Mouse (Mus musculus) testis, adult 2 months (tissue): Measurements from ENCODE around the gene Daam2. TPM values are rescaled to one million over a fixed set of nuclear protein-coding genes. Genes with fewer than 3 reads are reported as not detected.
A peak's percentile ranks its signal among the peaks of the same experiment; 100 is the strongest.

Experiments used
- H3K27ac ChIP-seq: fragments of 200-500 bp; 2 replicates; pipeline ENCODE4 v1.5.1; 2012; ENCODE audit warnings: low read depth, low read length; ENCODE audit not compliant: control insufficient read depth, insufficient read depth
- H3K27me3 ChIP-seq: fragments of 200-500 bp; 2 replicates; pipeline ENCODE4 v1.6.1; 2012; ENCODE audit warnings: mild to moderate bottlenecking, low read length, moderate library complexity; ENCODE audit not compliant: control insufficient read depth, insufficient read depth
- H3K36me3 ChIP-seq: fragments of 200-500 bp; 2 replicates; pipeline ENCODE4 v1.6.1; 2012; ENCODE audit warnings: mild to moderate bottlenecking, low read length; ENCODE audit not compliant: control insufficient read depth, insufficient read depth
- H3K4me1 ChIP-seq: fragments of 200-500 bp; 2 replicates; pipeline ENCODE4 v1.6.1; 2012; ENCODE audit warnings: low read length; ENCODE audit not compliant: control insufficient read depth, insufficient read depth
- H3K4me3 ChIP-seq: fragments of 200-500 bp; 2 replicates; pipeline ENCODE4 v1.5.1; 2012; ENCODE audit warnings: low read depth, mild to moderate bottlenecking, low read length, moderate library complexity, mixed read lengths; ENCODE audit not compliant: control insufficient read depth
- CTCF ChIP-seq: fragments of 200-500 bp; IDR thresholded peaks from 2 replicates; pipeline ENCODE4 v1.5.1; 2012; ENCODE audit warnings: low read depth, mild to moderate bottlenecking, inconsistent platforms, low read length, moderate library complexity; ENCODE audit not compliant: control insufficient read depth, insufficient read depth, insufficient replicate concordance
- POLR2A ChIP-seq: fragments of 200-500 bp; IDR thresholded peaks from 2 replicates; pipeline ENCODE4 v1.6.1; 2012; ENCODE audit warnings: low read depth, mild to moderate bottlenecking, inconsistent platforms, low read length, moderate library complexity; ENCODE audit not compliant: control insufficient read depth
- polyA plus RNA-seq: library from polyadenylated mRNA; depleted of rRNA; stranded (reverse); fragments of >200 nt; gene quantifications from 2 replicates; pipeline ENCODE4 v1.2.3, GENCODE M21; 2012

Gene Daam2
- polyA plus RNA-seq, 1 experiment, result 33.5 TPM

DNA sequence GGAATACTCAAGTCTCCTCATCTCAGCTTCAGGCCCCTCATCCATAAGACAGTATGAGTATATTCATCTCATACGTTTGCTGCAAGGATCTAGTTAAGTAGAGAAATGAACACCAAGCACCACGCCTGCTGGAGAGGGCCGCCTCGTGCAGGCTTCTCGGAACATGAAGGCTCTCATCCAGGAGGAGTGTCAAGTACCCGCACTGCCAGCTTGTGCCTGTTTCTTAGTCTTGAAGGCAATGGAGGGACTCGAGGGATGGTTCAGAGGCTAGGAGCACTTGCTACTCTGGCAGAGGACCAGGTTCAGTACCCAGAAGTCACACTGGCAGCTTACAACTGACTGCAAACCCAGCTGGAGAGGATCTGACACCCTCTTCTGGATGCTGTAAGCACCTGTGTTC lies 12.2 kb downstream of the Daam2 start:
- Histone ChIP-seq H3K4me1 (no peaks in the 10 kb centered on the region), H3K27ac (no peak overlapping the region), H3K36me3 (no peaks in the 10 kb centered on the region), H3K27me3 (no peaks in the 10 kb centered on the region), H3K4me3 (no peak overlapping the region)
- TF ChIP-seq CTCF (no peak), POLR2A (no peak)

DNA sequence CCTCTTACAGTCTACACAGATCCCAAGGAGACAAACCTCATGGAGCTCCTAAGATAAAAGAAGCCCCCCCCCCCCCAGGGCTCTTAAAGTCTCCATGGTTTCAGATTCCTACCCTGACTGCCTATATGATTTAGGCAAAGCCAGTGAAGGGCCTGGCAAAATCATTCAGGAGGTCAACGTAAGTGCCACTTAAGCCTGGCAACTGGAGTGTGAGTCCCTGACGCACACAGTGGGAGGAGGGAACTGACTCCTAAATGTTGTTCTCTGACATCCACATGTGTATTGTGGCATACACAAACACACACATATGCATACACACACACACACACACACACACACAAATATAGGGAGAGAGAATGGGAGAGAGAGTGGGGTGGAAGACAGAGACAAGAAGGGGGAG lies 12.7 kb downstream of the Daam2 start:
- Histone ChIP-seq H3K4me1 (no peaks in the 10 kb centered on the region), H3K36me3 (no peaks in the 10 kb centered on the region), H3K4me3 (no peak overlapping the region), H3K27ac (no peak overlapping the region), H3K27me3 (no peaks in the 10 kb centered on the region)
- TF ChIP-seq POLR2A, result no peak
- TF ChIP-seq CTCF, result no peak

DNA sequence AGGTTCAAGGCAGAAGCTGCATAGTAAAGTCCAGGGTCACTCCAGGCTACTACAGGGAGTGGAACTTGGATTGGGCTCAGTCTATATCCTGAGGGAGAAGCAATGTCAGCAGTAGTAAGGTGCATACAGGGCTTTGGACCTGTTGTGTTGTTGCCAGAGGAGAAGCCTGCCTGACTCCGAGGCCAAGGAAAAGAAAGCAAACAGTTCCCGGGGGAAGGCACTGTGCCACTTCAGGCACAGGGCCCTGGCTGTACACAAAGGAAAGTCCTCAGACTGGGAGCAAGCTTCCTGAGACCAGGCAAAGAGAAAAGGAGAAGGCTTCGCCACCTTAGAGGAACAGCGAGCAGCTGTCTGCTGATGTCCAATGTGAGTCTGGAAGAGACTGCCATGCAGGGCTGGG lies 18.1 kb downstream of the Daam2 start:
- Histone ChIP-seq H3K4me3 (no peak overlapping the region), H3K27me3 (no peaks in the 10 kb centered on the region), H3K36me3 (no peaks in the 10 kb centered on the region), H3K27ac (peak overlapping the region; percentile 86), H3K4me1 (peaks cover 6% of the 10 kb centered on the region)
- no peak for TF ChIP-seq CTCF
- peak; percentile 33; the same call in 1 of the 2 replicates for TF ChIP-seq POLR2A

DNA sequence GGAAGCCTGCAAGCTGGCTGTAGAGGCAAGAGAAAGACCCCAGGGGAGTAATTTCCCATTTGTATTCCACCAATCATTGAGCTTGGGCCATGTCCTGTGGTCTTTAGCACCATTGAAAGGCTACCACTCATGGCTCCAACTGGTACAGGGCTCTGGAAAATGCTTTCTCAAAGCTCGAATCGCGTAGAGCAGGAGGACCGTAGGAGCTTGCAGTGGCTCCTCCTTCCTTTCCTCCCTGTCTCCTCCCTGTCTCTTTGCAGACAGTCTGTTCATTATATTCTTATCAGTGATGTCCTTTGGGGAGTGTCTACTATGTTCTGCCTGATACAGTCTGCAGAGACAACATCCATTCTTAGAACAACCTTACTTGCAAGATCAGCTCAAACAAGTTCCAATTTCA lies 18.7 kb downstream of the Daam2 start:
- Histone ChIP-seq H3K4me1 (peaks cover 6% of the 10 kb centered on the region), H3K27ac (peak overlapping the region; percentile 47; the same call in 1 of the 2 replicates), H3K36me3 (no peaks in the 10 kb centered on the region), H3K4me3 (no peak overlapping the region), H3K27me3 (no peaks in the 10 kb centered on the region)
- no peak for TF ChIP-seq CTCF
- TF ChIP-seq POLR2A, result no peak

DNA sequence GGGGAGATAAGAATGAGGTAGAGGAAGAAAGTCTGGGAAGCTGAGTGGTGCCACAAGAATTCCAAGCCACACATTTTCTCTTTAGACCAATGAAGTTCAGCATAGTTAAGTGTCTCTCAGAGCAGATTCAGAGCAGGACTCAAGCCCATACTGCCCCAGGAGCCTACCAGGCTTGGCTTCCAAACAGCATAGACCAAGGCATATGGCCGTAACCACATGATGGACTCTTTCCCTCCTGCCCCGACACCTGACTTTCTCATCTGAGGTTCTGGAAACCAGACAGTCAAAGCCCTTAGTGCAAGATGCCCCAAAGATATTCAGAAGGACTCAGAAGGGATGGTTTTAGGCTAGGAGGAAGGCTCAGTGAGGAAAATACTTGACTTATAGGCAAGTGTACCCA lies 19.6 kb downstream of the Daam2 start:
- peaks cover 6% of the 10 kb centered on the region for H3K4me1 ChIP-seq
- no peak overlapping the region for H3K4me3 ChIP-seq
- no peaks in the 10 kb centered on the region for H3K27me3 ChIP-seq
- TF ChIP-seq CTCF (no peak), POLR2A (no peak)
- no peak overlapping the region; the same call in 1 of the 2 replicates for H3K27ac ChIP-seq
- no peaks in the 10 kb centered on the region for H3K36me3 ChIP-seq

DNA sequence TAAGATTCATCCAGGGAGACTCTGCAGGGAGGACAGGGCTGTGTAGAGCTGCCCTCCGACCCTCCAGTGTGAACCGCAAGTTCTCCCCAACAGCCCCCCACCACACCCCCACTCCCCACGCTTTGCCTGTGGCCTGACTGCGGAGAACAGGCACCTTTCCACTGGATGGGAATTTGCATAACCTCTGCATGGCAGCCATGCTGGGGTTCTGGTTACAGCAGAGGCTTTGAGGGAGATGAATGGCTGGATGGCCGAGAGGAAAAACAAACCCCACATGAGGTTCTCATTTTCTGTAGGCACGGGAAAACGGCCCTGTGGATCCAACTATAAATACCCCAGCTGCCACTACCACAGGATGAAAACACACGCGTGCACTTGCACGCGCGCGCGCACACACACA lies 23.4 kb downstream of the Daam2 start:
- Histone ChIP-seq H3K27me3 (no peaks in the 10 kb centered on the region), H3K27ac (no peak overlapping the region), H3K4me3 (no peak overlapping the region), H3K4me1 (peaks cover 8% of the 10 kb centered on the region), H3K36me3 (no peaks in the 10 kb centered on the region)
- TF ChIP-seq CTCF (no peak), POLR2A (no peak)

DNA sequence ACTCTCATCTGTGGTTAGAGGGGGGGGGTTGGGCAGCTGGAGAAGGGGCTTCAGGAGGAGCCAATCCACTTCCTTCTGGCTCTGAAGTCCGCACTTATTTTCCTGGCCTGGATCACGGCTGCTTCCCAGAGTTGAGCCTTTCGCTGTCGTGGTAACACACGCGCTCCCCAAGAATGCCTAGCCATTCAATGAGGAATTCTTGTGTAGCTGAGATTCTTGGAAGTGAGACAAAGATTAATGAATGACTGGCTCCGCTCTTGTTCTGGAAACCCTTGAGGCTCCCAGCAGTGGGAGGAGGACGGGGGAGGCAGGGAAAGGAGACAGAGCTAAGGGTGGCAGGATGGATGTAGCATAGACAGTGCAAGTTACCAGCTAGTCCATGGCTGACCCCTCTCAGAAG lies 24.9 kb downstream of the Daam2 start:
- no peaks in the 10 kb centered on the region for H3K27me3 ChIP-seq
- no peak overlapping the region; the same call in 1 of the 2 replicates for H3K27ac ChIP-seq
- no peak overlapping the region for H3K4me3 ChIP-seq
- peaks cover 8% of the 10 kb centered on the region for H3K4me1 ChIP-seq
- TF ChIP-seq CTCF (no peak), POLR2A (no peak)
- no peaks in the 10 kb centered on the region for H3K36me3 ChIP-seq

DNA sequence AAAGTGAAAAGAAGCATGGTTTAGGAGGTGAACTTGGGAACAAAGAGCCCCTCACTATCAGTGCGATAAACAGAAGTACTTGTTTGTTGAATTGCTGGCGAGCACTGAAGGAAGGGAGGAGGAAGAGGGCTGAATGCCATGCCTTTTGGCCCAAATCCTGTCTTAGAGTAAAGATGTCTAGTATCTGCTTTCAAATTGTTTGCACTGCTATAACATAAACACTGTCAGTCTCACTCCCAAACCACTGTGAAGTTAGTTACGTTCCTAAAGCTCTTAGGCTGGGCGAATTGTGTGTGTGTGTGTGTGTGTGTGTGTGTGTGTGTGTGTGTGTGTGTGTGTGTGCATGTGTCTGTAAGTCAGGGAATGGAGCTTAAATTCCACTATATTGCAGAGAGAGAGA lies 28.6 kb downstream of the Daam2 start:
- TF ChIP-seq CTCF (no peak), POLR2A (no peak)
- Histone ChIP-seq H3K27ac (peak overlapping the region; percentile 20), H3K4me3 (no peak overlapping the region), H3K4me1 (peaks cover 2% of the 10 kb centered on the region), H3K27me3 (no peaks in the 10 kb centered on the region), H3K36me3 (no peaks in the 10 kb centered on the region)
